Mouse (Mus musculus) brain, embryonic 14.5 days (tissue): ENCODE results near the gene Dock7.

Experiments used
- CTCF ChIP-seq: fragments of 200-500 bp; IDR thresholded peaks from 2 replicates; pipeline ENCODE4 v1.5.1; 2012; ENCODE audit warnings: inconsistent platforms, mild to moderate bottlenecking, moderate library complexity, borderline replicate concordance; ENCODE audit not compliant: insufficient read depth, insufficient read length; ENCODE audit errors: extremely low read depth
- POLR2A ChIP-seq: fragments of 200-500 bp; IDR thresholded peaks from 2 replicates; pipeline ENCODE4 v1.6.1; 2012; ENCODE audit warnings: mild to moderate bottlenecking, inconsistent platforms, borderline replicate concordance; ENCODE audit not compliant: poor library complexity, insufficient read depth, insufficient read length, severe bottlenecking; ENCODE audit errors: extremely low read depth

DNA sequence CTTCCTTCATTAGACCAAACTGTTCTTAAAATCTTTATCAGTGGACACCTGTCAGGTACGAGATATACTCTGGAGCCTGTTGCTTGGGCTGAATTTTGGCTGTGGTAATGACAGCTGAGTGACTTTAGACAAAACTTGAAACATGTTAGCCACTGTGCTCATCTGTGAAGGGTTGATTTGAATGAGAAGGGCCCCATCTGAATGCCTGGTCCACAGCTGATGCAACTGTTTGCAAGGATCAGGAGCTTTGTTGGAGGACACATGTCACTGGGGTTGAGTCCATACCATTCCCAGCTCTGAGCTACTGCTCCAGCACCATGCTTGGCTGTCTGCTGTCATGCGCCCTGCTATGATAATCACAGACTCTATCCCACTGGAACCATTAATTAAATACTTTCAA is 115.1 kb downstream of the Dock7 start:
- TF ChIP-seq POLR2A: no peak
- TF ChIP-seq CTCF: no peak
